ENCODE assay signal across 8 mouse cellular contexts in genomic region chr8:71676803-71677202, GRCm38 (mm10). TPM values are rescaled to one million over a fixed set of nuclear protein-coding genes. Genes with fewer than 3 reads are reported as not detected.
A peak's percentile ranks its signal among the peaks of the same experiment; 100 is the strongest.
DNase-seq lines count a peak whose midpoint lies in the region; ATAC-seq lines count a peak whose summit lies in the region.

No protein-coding gene starts in this region.

- peak overlapping the region; percentile 72 for H3K27ac ChIP-seq in liver, embryonic 12.5 days

- H3K4me3 ChIP-seq in liver, embryonic 12.5 days: peak overlapping the region; percentile 69

- peaks cover 50% of the 10 kb centered on the region for H3K4me1 ChIP-seq in liver, embryonic 12.5 days

- 42% methylated on average over 9 of the region's 9 CpGs for WGBS in liver, embryonic 12.5 days (ENCODE audit: insufficient replicate concordance)

- H3K36me3 ChIP-seq in liver, embryonic 12.5 days: peaks cover 7% of the 10 kb centered on the region; the same call in 1 of the 2 replicates

- peak overlapping the region; percentile 92 for H3K4me2 ChIP-seq in liver, embryonic 12.5 days

- no peaks in the 10 kb centered on the region for H3K9me3 ChIP-seq in liver, embryonic 12.5 days (replicated peaks)

- H3K27me3 ChIP-seq in liver, embryonic 12.5 days (replicated peaks): peaks cover 33% of the 10 kb centered on the region

- no peak for ATAC-seq in liver, embryonic 12.5 days

- DNase-seq in cerebellum, adult 8-10 months: peak; percentile 32
- no peak for DNase-seq in cerebellum, postnatal 10 days
- peak; percentile 19 for DNase-seq in thymus, postnatal 25 days
- no peak for DNase-seq in thymus, adult 18-20 months
- DNase-seq in adrenal gland, adult 18-20 months (ENCODE audit: low spot score in 2 of 2): no peak
- DNase-seq in yolk sac, embryonic 10.5 days (ENCODE audit: low spot score): no peak
- no peak for DNase-seq in spleen, postnatal 36 days (ENCODE audit: low spot score in 2 of 2)

- H3K9ac ChIP-seq in liver, embryonic 12.5 days: peak overlapping the region; percentile 81

RNA-seq across cellular contexts. Expression of gene Jak3, which starts 0.7 kb away (rescaled TPM):
- 9.2 and 10.4 TPM in 2 replicates for polyA plus RNA-seq in liver, embryonic 12.5 days (2016; fragmentation: Nextera tagmentation; extraction: Ambion mirVana)
- total RNA-seq in adrenal gland, adult 18-20 months (2021): 10 to 100 TPM; 11.6 to 17.3 TPM

RNA-seq across cellular contexts. Expression of gene Unc13a, which starts 5.2 kb away (rescaled TPM):
- 0.22 and 0.31 TPM in 2 replicates for polyA plus RNA-seq in liver, embryonic 12.5 days (2016; fragmentation: Nextera tagmentation; extraction: Ambion mirVana)
- total RNA-seq in adrenal gland, adult 18-20 months (2021): 1 to 10 TPM; 5.9 to 7.9 TPM

RNA-seq across cellular contexts. Expression of gene Insl3, which starts 12.2 kb away (rescaled TPM):
- 1.5 and 2.1 TPM in 2 replicates for polyA plus RNA-seq in liver, embryonic 12.5 days (2016; fragmentation: Nextera tagmentation; extraction: Ambion mirVana)
- total RNA-seq in adrenal gland, adult 18-20 months (2021): 1 to 10 TPM; 4.3 to 5.6 TPM

RNA-seq across cellular contexts. Expression of gene B3gnt3, which starts 24.8 kb away (rescaled TPM):
- 3.6 and 4.2 TPM in 2 replicates for polyA plus RNA-seq in liver, embryonic 12.5 days (2016; fragmentation: Nextera tagmentation; extraction: Ambion mirVana)
- 1 to 10 TPM; 3.5 to 4.3 TPM for total RNA-seq in adrenal gland, adult 18-20 months (2021)

RNA-seq across cellular contexts. Expression of gene Fcho1, which starts 48.7 kb away (rescaled TPM):
- polyA plus RNA-seq in liver, embryonic 12.5 days (2016; fragmentation: Nextera tagmentation; extraction: Ambion mirVana): 19.5 and 20.6 TPM in 2 replicates
- 1 to 10 TPM; 1.9 to 2.3 TPM for total RNA-seq in adrenal gland, adult 18-20 months (2021)

Comparison
In these comparisons a context has a peak if more than half of its experiments do, and no peak if none do; other contexts are left out.
1. DNase-seq: peak in cerebellum, adult 8-10 months (single experiment) and thymus, postnatal 25 days (single experiment); none in cerebellum, postnatal 10 days (0 of 2), thymus, adult 18-20 months (0 of 2), adrenal gland, adult 18-20 months (0 of 2), yolk sac, embryonic 10.5 days (single experiment) and spleen, postnatal 36 days (0 of 2).